Mouse (Mus musculus) layer of hippocampus, postnatal 25 days (tissue): ENCODE data around the gene Nap1l1. TPM values are rescaled to one million over a fixed set of nuclear protein-coding genes. Genes with fewer than 3 reads are reported as not detected.

Experiments used
- DNase-seq, 2 experiments: peaks; one replicate each; pipeline ENCODE4 v3.0.0; 2022; ENCODE audit warnings: mixed read lengths in 2 of 2, low spot score in 1 of 2; ENCODE audit errors: extremely low spot score in 1 of 2
- total RNA-seq, 2 experiments: library from RNA; stranded (reverse); gene quantifications; 2 replicates each; pipeline ENCODE4 v1.2.3; 2021

The Nap1l1 gene
- total RNA-seq, 2 experiments from 2014 or later, result 146 to 162 TPM

DNA sequence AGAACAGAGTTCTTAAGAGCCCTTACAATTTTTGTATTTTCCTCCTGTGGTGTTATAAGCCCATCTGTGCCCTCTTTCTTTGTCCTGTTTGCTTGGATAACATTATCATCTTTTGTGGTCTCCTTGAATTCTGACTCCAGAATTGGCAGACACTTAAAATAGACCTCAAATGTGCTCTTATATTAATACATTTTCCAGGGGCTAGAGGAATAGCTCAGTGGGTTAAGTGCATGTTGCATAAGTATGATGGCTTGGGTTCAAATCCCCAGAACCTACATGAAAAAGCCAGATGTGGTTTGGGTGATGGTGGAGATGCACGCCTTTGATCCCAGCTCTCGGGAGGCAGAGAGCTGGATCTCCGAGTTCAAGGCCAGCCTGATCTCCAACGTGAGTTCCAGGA lies 71.3 kb downstream of the Nap1l1 start:
- DNase-seq, result no peak

DNA sequence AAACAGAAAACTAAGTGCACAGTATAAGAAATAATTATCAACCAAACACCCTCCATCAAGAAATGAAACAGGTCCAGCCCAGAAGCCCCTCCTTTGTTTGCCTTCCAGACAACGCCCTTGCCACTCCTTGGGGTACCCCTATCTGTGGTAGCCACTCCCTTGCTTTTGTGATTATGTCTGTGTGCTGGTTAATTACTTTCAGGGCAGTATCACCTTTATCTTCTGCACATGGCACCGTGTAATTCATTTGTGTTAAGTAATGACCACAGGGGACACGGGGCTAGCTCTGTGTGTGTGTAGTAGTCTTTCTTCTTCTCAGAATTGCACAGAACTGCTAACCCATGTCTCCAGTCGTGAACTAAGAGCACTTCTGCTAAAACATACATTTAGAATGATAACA lies 72.6 kb downstream of the Nap1l1 start:
- DNase-seq, result no peak

Other genes starting within 250 kb of the Nap1l1 start
- 1 to 10 TPM; 5.8 TPM for gene Bbs10, start 174.5 kb upstream of the Nap1l1 start, total RNA-seq
- 10 to 100 TPM; 19.6 to 22.3 TPM for gene Phlda1, start 33.1 kb downstream of the Nap1l1 start, total RNA-seq